Mouse (Mus musculus): ENCODE measurements around the gene Kctd21.

Kctd21 gene

DNA sequence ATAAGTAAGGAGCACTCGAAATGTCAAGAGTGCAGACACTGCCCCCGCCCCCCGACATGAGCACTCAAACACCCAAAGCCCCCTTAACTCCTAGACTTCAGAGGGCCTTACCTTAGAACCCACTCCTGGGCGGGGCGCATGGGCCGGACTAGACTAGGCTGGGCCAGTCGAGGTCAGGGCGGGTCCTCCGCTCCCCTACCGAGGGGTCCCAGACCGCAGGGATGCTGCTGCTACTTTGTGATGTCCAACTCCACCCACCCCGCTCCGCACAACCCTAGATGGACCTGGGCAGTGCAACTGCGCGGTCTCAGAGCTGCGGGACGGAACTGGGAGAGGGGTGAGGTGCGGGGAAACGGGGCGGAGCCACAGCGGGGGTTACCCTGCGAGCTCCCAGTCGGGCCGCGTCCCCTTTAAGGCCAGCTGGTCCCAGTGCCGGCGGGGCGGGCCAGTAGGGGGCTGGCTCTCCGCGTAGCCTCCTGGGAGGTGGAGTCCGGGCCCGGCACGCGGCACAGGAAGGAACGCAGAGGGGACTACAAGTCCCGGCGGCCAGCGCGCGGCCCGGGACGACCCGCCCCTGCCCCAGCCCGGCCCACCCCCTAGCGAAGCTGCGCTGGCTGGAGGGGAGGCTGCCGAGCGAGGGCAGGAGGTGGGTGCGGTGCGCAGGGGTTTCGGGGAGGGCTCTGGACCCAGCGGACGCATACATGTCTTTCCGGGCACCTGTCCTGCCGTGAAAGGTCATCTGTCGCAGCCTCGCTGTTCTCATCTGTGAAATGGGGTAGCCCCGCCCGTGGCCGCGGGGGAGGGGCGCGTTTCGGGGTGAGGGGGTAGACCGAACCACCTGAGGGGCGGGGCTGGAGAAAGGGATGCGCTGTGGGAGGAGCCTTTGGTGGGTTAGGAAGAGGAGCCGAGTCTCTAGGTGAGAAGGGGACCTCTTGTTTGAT lies at the start of gene Kctd21, which contains the start of gene Usp35:
Gene Kctd21, plus strand, starts transcription at position 602 of the 941 bp plus-strand sequence.
Gene Usp35, minus strand, starts transcription at position 295 of the 941 bp plus-strand sequence.
- peak; percentile 96 for DNase-seq

DNA sequence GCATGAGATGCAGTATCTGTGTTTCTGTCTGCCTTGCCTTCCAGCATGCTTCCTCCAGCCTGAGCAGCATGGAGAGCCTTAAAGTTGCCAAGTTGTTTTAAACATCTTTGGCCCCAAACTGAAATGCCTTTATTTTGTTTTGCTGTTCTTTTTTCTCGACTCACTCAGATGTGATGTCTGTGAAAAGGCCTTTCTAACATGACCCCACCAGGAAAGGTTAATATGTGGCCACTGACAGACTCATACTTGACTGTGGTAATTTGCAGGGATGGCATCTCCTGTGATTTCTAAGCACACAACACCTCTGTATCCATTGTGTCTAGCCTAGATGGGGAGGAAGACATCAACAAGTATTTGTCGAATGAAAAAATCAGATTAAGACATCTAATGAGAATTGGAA lies 35.1 kb upstream of the Kctd21 start:
- no peak for DNase-seq

DNA sequence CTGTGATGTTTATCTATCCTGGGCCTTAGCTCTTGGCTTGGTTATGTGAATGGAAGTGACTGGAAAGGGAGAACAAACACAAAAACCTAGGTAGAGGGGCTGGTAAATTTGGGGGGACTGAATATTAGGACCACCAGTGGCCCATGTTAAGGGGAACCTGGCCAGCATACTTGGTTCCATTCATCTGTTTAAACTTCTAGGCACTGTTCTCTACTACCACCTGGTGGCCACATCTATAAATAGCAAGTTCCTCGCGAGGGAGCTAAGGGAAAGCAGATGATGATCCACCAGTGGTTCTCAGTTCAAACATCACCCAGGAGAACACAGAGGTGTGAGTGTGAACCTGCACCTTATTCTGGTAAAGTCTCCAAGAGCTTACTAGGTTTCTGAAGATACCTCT lies 34.7 kb upstream of the Kctd21 start:
- DNase-seq: peak; percentile 83

DNA sequence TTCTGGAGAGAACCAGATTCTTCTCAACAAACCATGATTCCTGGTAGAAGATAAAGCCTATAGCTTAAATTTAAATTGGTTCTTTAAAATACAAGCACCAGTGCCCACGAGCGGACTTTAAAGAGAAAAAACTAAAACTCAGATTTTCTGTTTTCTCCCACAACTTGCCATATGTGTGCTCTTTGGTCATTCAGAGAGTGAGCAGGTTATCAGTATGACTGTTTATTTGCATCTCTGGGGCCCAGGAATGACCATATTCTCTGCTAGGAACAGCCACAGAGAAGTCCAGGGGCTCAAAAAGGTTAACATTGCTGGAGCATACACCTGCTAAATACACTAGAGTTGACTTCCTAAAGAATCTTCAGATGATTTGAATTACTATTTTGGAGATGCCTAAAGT lies 33.8 kb upstream of the Kctd21 start:
- no peak for DNase-seq

DNA sequence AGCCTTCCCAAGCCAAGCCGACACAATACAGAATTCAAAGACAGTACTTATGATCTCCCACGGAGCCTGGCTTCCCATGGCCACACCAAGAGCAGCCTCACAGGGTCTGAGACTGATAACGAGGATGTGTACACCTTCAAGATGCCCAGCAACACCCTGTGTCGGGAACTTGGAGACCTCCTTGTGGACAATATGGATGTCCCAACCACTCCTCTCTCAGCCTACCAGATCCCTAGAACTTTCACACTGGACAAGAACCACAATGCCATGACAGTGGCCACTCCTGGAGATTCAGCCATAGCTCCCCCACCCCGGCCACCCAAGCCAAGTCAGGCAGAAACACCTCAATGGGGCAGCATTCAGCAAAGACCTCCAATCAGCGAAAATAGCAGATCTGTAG lies 33.2 kb upstream of the Kctd21 start:
- no peak for DNase-seq

DNA sequence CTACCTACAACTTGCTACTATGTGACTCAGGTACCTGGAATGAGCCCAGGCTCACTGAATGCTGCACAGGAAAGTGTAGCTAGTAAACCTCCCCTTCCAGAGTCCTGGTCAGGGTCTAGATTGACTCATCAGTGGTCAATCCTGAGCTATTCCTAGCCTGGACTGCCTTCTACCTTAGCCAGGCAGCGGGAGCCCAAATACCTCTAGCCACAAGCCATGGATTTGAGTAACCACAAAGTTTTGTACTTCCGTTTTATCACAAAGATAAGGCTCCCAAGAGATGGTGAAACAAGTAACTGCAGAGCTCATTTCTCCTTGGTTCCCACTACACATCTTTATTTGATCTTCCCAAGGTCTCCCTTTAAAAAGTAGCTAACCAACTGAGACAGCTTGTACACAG lies 31.2 kb upstream of the Kctd21 start:
- no peak for DNase-seq

DNA sequence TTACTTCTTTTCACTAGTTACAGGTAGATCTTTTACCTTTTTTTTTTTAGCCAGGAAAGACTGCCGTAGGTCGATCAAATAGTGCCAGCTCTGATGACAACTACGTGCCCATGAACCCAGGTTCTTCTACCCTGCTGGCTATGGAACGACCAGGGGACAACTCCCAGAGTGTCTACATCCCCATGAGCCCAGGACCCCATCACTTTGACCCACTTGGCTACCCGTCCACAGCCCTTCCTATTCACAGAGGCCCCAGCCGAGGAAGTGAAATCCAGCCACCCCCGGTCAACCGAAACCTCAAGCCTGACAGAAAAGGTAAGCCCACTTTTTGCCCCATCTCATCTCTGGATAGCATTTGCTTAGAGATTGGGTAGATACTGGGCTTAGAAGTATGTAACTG lies 30.8 kb upstream of the Kctd21 start:
- DNase-seq: no peak

DNA sequence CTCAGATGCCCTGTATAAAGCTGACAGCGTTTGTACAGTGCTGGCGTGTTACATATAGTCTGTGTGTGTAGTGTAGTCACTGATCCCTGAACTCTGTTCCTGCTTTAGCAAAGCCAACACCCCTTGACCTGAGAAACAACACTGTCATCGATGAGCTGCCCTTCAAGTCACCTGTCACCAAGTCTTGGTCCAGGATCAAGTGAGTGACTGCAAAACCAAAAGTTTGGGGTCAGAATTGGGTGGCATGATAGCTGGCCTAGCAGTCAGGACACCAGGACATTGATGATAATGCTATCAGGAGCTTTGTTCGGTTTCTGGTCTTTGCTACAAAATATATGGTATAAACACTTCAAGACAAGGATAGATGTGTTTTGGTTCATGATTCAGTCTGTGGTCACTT lies 29.9 kb upstream of the Kctd21 start:
- no peak for DNase-seq

DNA sequence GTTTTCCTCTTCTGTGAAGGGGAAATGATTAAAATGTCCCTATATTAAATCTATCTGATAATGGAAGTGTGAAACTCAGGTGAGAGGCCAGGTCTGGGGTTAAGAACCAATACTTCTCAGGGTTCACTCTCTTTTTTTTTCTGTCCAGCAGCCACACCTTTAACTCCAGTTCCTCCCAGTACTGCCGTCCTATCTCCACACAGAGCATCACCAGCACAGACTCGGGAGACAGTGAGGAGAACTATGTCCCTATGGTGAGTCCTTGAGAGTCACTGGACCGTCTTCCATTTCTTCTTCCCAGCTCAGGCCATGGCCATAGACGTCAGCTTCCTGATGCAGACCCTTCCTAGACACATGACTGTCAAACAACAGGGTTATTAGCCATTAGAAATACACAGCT lies 29.3 kb upstream of the Kctd21 start:
- no peak for DNase-seq

DNA sequence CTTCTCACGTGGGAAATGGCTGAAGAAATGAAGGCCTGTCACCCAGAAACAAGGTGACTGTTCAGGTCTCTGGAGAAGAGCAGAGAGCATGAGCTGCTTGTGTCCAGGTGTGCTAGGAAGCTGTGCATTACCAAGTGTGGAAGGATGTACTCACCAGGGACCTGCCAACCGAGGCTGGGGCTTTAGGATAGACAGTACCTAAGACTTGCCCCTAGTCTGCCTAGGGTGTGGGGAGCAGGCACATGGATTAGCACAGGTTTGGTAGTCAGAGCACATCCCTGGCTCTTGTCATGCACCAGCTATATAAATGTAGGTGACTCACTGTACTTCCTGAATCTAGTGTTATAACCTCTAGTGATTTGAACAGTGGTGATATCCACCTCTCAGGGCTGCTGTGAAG lies 28.5 kb upstream of the Kctd21 start:
- no peak for DNase-seq

DNA sequence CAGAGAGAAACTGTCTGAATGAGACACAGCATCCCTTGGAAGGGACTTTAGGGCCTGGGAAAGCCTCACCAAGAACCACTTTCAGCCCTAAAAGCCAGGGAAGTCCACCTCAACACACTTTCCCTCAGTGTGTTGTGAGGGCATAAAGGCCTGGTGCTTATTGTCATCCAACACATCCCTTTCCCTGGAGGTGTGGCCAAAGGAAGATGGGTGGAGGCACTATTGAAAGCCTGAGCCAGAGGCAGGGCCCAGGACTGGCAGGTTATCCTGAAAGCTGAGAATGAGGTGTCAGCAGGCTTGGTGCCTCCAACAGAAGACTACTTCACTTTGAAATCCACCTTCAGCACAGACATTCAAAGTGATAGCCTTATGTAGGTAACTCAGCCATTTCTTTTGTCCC lies 27.7 kb upstream of the Kctd21 start:
- peak; percentile 37 for DNase-seq

DNA sequence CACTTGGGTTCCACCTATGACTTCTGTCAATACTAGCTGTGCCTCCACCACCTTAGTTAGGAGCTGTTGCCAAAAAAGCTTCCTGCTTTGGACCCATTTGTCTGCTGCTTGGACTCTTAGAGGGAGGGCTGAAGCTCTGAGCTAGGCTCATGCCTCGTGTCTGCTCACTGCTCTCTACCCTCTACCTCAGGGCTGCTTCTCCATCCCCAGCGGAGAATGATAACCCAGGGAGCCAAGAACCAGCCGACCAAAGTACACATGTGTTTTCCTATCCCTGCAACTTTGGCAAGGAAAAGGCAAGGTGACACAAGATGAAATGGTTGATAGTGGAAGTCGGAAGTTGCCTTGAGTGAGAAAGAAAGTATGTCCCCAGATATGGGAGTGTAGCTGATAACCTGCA lies 26.9 kb upstream of the Kctd21 start:
- no peak for DNase-seq

DNA sequence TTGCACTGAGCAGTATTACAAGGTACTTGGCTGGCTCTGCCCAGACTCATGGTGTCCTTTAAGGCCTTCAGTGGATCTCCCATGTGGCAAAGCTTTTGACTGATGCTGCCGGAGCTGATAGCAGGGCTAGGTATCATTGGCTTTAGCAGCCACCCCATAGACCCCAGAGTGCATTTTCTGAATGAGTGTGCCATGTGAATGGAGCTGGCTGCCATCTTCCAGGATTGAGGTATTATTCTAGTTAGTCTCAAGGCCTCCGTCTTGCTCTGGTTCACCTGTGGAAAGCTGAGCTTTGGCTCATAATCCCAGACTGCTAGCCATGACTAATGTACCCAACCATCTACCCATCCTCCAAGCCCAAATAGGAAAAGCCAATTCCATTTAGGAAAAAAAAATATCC lies 25.3 kb upstream of the Kctd21 start:
- DNase-seq: no peak

DNA sequence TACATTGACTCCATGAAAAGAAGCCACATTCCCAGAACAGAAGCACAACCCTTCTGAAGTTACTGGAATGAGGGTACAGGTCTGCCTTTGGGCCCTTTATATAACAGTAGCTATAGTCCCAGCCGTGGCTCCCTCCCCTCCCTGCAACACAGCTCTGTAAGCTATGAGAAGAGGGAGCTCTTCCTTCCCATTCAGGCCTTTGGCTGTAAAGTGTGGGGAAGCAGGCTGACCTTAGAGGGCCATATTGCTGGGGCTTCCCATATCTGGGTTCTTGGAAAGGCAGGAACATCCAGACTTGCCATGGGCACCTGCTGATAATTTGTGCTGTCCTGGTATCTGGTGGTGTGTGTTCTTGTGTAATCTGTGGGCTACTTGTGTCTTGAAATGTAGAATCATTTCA lies 24.6 kb upstream of the Kctd21 start:
- no peak for DNase-seq

DNA sequence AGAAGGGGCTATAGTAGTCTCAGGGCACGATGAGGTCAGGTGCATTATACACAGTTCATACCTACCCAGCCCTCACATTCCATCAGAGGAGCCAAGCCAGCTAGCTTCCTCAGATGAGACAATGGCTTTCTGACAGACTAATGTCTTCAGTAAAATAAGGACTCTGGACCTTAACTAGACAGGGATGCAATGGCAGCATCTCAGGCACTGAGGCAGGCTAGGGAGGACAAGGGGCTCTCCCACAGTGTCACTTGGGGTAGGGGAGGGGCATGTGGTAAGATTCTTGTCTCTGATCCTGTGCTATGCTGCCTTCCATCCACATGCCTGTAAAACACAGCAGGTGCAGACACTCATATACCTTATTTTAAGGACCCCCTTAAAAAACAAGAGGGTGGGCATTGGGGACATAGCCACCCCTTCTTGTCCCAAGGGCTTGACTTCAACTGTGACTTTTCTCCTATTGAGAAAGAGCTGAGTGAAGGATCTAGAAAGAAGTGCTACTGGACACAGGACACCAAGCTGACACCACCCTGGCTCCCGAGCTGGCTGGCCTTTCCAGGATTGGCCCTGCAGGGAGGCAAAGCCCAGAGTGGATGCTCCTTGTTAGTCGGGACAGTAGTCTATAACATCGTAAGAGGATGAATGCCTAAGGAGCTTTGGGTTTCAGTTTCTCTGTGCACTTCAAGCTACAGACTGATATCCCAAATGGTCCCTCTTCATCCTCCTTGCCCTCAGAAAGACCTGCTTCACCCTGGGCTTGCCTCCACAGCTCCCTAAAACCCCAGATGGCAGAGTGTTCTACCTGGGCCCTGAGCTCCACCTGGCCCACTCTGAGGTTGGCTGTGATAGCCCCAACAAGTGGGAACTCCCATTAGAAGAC lies 22.4 kb upstream of the Kctd21 start:
- no peak for DNase-seq

DNA sequence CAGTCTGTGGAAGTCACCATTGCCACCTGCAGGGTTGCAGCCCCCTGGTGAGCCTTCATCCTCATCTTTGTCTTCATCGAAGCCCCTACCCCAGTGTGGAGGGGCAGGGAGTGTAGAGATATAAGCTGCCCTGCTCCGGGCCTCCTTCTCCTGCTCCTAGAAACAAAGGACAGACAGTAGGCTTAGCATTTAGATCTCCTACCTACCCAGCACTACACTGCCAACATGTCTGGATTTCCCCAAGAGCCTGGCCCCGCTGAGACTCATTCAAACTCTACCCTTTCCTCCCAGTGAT lies 21.8 kb upstream of the Kctd21 start:
- no peak for DNase-seq

DNA sequence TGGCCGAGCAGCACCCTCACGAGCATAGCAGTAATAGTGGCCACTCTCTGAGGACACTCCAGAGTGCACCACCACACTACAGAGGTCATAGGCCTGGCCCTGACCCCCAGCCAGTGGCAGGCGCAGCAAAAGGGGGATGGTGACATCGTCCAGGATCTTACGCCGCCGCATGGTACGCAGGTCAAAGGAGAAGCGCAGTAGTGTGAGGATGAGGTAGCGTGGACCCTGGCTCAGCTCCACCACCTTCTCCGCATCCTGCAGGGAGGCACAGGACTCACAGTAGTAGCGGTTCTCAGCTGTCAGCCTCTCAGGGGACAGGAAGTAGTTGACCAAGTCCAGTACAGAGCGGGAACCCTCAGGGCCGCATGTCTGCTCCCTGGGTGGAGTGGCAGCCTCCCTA lies 20.5 kb upstream of the Kctd21 start:
- no peak for DNase-seq

DNA sequence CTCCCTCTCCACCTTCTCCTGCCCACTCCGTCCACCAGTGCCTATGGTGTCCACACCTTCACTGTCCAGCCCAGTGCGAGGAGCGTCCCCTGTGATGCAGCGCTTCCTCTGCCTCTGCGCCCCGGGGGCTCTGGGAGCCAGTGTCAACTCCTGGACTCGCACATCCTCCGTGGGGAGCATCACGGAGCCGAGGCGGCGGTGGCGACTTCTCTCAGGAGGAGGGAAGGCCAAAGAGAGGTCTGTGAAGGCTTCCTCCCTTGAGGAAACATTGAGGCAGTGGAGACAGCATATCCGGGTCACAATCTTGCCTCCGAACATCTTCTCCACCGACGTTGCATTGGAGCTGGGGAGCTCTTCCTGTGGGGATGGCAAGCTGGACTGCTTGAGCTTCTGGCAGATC lies 19.9 kb upstream of the Kctd21 start:
- no peak for DNase-seq

DNA sequence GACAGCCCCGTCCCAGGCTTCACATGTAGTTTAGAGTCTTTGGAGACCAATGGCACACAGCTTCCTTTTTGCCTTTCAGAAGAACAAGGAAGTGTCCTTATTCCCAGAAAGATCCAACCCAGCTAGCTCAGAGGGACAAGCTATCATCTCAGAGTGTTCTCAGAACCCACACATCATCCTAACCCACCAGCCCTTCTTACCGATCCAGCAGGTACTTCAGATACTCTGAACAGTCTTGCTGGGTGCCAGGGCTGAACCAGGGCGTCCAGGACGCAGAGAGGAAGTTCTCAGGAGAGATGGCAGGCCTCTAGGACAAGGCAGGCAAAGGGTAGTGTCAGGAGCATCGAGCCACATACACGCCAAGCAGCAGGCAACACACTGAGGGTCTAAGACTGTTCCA lies 19.3 kb upstream of the Kctd21 start:
- DNase-seq: no peak

DNA sequence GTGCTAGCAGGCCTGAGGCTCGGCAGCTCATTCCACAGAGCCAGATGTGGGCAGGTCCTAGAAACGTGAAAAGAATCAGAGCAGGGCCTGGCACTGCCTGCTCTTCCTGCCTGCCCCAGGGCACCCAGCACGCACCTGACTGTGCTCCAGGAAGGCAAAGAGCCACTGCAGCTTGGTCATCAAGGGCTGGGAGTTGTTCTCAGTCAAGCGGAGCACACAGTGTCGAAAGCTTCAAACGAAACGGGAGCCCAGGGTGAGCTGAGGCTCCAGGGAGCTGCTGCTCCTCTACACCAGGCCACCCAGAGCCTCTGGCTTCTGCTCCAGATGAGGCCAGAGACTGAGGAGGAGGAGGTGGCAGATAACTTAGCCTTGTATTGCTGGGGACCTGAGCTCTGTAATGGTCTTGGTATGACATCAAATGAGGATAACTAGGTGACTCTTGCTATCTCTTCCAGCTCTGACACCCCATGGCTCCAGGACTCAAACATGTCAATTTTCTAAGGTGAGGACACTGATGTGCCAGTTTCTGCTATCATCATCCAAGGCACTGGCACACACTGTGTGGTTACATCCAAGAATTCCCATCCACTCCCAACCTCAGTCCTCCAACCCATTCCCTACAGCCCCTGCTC lies 18.6 kb upstream of the Kctd21 start:
- DNase-seq: no peak

DNA sequence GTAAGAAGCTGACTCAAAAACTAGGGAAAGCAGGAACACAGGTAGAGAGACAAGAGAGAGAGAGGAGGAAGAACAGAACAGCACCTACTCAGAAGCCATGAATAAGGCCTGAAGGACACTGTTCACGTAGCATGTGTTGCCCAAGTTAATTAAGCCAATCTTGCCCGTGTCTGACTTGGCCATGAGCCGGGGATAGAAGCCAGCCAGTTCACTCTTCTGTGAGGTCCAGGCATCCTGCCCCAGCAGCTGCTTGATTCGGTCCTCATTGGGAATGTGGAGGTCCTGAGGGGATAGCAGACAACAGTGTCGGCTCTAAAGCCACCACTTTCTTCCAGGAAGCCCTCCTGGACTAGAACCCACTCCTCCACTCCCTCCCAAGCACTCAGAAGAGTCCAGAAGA lies 17.5 kb upstream of the Kctd21 start:
- DNase-seq: no peak

DNA sequence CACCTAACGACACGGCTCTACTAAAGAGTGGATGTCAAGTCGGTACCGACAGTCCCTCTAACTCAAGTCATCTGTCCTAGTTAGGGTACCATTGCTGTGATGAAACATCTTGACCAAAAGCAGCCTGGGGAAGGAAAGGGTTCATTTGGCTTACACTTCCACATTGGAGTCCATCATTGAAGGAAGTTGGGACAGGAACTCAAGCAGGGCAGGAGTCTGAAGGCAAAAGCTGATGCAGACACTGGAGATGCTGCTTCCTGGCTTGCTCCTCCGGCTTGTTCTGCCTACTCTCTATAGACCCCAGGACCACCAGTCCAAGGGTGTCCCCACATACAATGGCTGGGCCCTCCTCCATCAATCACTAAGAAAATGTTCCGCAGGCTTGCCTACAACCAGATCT lies 16.5 kb upstream of the Kctd21 start:
- DNase-seq: no peak

DNA sequence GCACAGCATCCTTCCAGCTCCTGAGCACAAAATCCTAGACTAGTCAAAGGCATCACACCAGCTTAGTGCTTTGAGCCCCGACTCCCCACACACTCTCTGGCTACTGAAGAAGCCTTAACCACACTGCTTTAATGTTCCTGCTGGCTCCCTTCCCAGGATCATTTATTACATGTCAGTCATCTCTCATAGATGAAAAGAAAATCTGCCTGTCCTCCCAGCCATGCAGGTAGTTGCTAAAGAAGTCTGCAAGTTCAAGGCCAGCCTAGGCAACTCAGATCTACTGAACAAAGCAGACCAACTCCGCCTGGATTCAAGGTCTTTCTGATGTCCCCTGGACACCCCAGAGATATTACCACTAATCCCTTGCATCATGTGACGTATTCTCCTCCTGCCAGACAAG lies 14.4 kb upstream of the Kctd21 start:
- no peak for DNase-seq

DNA sequence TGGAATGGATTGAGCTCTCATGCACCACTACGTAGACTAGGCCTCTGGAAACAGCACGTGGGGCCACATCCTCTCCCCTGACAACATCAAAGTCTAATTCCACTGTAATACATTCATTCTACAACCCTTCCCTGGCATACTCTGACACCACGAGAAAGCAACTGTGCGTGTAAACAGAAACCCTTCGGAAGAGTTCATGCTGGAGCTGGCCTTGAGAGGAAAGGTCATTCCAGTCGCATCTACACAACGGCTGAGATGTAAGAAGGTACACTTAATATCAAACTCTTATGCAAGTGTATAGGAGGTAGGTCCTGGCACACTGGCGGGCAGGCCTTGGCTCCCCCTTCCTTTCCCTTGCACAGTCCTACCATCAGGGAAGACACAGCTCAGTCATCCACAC lies 7.8 kb upstream of the Kctd21 start:
- no peak for DNase-seq
